Mouse (Mus musculus) mammary gland, adult 2 months (tissue): ENCODE data around the gene Cadm1. TPM values are rescaled to one million over a fixed set of nuclear protein-coding genes. Genes with fewer than 3 reads are reported as not detected.

ENCODE experiments used
- polyA plus RNA-seq: library from polyadenylated mRNA; depleted of rRNA; stranded (reverse); fragments of >200 nt; gene quantifications from 2 replicates; pipeline ENCODE4 v1.2.3, GENCODE M21; 2012; ENCODE audit warnings: low replicate concordance; rRNA removed

Gene Cadm1
- polyA plus RNA-seq = 4.6 and 6.5 TPM in 2 replicates

GRCm38 (mm10) chr9:47529602-47530450, at the start of gene Cadm1:
Cadm1 (plus strand) TSS chr9:47530173.

